In genomic region chr9:49662958-49663926, GRCm38 (mm10) we compare ENCODE assay signal across 8 mouse cellular contexts.
DNase-seq lines count a peak whose midpoint lies in the region; ATAC-seq and TF ChIP-seq lines count a peak whose summit lies in the region.

No protein-coding gene starts in this region.

- H3K27me3 ChIP-seq in heart, adult 2 months (ENCODE audit: control insufficient read depth, insufficient read depth, low read length): no peaks in the 10 kb centered on the region
- no peaks in the 10 kb centered on the region for H3K27me3 ChIP-seq in hindbrain, embryonic 14.5 days (ENCODE audit: control insufficient read depth, insufficient read depth, low read length)
- no peaks in the 10 kb centered on the region for H3K27me3 ChIP-seq in forebrain, embryonic 10.5 days (ENCODE audit: poor library complexity, severe bottlenecking)

- no peak overlapping the region for H3K4me2 ChIP-seq in hindbrain, embryonic 14.5 days (replicated peaks)

- no peaks in the 10 kb centered on the region for H3K9me3 ChIP-seq in hindbrain, embryonic 14.5 days (ENCODE audit: control insufficient read depth, low read length)
- H3K9me3 ChIP-seq in forebrain, embryonic 10.5 days: no peaks in the 10 kb centered on the region

- no peak overlapping the region for H3K27ac ChIP-seq in heart, adult 2 months
- H3K27ac ChIP-seq in hindbrain, embryonic 14.5 days: peak overlapping the region; percentile 34; the same call in 1 of the 2 replicates
- no peak overlapping the region for H3K27ac ChIP-seq in forebrain, embryonic 10.5 days

- H3K9ac ChIP-seq in heart, adult 2 months (ENCODE audit: low read depth, low read length): no peak overlapping the region
- no peak overlapping the region for H3K9ac ChIP-seq in hindbrain, embryonic 14.5 days

- intact Hi-C loops in heart, adult 2 months (cut with DNase I): no loop called here
- intact Hi-C loops in heart, postnatal 25 days (cut with DNase I): no loop called here

- WGBS in heart, adult 2 months: 75% methylated on average over 8 of the region's 8 CpGs
- WGBS in hindbrain, embryonic 14.5 days: 71% methylated on average over 8 of the region's 8 CpGs
- 84% methylated on average over 8 of the region's 8 CpGs for WGBS in forebrain, embryonic 10.5 days

- TF ChIP-seq POLR2A in heart, adult 2 months (IDR thresholded peaks at IDR 0.05; ENCODE audit: insufficient read depth, low read depth, low read length): no peak

- TF ChIP-seq CTCF in heart, adult 2 months (IDR thresholded peaks at IDR 0.05): peak; percentile 45

- H3K4me3 ChIP-seq in heart, adult 2 months: no peak overlapping the region
- no peak overlapping the region for H3K4me3 ChIP-seq in hindbrain, embryonic 14.5 days (replicated peaks; ENCODE audit: low read length)
- no peak overlapping the region for H3K4me3 ChIP-seq in forebrain, embryonic 10.5 days

- no peaks in the 10 kb centered on the region for H3K79me2 ChIP-seq in heart, adult 2 months (replicated peaks; ENCODE audit: control insufficient read depth, insufficient read depth, low read length)

- DNase-seq in heart, adult 2 months: no peak
- no peak for DNase-seq in heart, postnatal 25 days (ENCODE audit: low spot score)
- DNase-seq in 3134 (ENCODE audit: extremely low read depth, insufficient read length, low spot score): peak; percentile 1
- peak; percentile 28 for DNase-seq in adrenal gland, adult 2 months
- DNase-seq in hindbrain, embryonic 14.5 days (ENCODE audit: low spot score): no peak
- peak; percentile 60 for DNase-seq in thymus, postnatal 4 days
- DNase-seq in forebrain, embryonic 10.5 days (ENCODE audit: extremely low spot score, low spot score): no peak
- DNase-seq in urinary bladder, postnatal 10 days (ENCODE audit: low spot score): no peak

- TF ChIP-seq EP300 in heart, adult 2 months (IDR thresholded peaks at IDR 0.05; ENCODE audit: insufficient read depth, low read depth, low read length): no peak

- no peaks in the 10 kb centered on the region for H3K36me3 ChIP-seq in heart, adult 2 months (ENCODE audit: control insufficient read depth, insufficient read depth, low read length)
- no peaks in the 10 kb centered on the region for H3K36me3 ChIP-seq in hindbrain, embryonic 14.5 days (replicated peaks; ENCODE audit: control insufficient read depth, insufficient read depth)
- H3K36me3 ChIP-seq in forebrain, embryonic 10.5 days (replicated peaks): no peaks in the 10 kb centered on the region

- ATAC-seq in hindbrain, embryonic 14.5 days (ENCODE audit: low FRiP score): peak; percentile 34; the same call in 1 of the 2 replicates

- H3K4me1 ChIP-seq in heart, adult 2 months (ENCODE audit: control insufficient read depth, insufficient read depth, low read length): no peaks in the 10 kb centered on the region
- H3K4me1 ChIP-seq in hindbrain, embryonic 14.5 days (replicated peaks; ENCODE audit: control insufficient read depth, insufficient read depth, low read length): peaks cover 18% of the 10 kb centered on the region; the same call in 1 of the 2 replicates
- H3K4me1 ChIP-seq in forebrain, embryonic 10.5 days: peaks cover 10% of the 10 kb centered on the region

Comparison
In these comparisons a context has a peak if more than half of its experiments do, and no peak if none do; other contexts are left out.
1. DNase-seq: peak in 3134 (single experiment), adrenal gland, adult 2 months (single experiment) and thymus, postnatal 4 days (single experiment); none in heart, adult 2 months (0 of 2), heart, postnatal 25 days (single experiment), hindbrain, embryonic 14.5 days (single experiment), forebrain, embryonic 10.5 days (single experiment) and urinary bladder, postnatal 10 days (single experiment).